Mouse (Mus musculus): Measurements from ENCODE around the gene Kcnj10. TPM values are rescaled to one million over a fixed set of nuclear protein-coding genes. Genes with fewer than 3 reads are reported as not detected.

Gene Kcnj10
- 1 to 10 TPM; 2.2 to 2.3 TPM for total RNA-seq (2021)
- long read RNA-seq, experiment 1, partial matches to known transcripts = 0 of 2 reads
- long read RNA-seq, experiment 1, other reads (novel, unspliced or antisense) = 2 of 2 reads
- long read RNA-seq, experiment 2 = 0 reads

GRCm38 (mm10) chr1:172340729-172341321 lies at the start of gene Kcnj10:
Gene Kcnj10 (plus strand): TSS chr1:172341210.
- DNase-seq (ENCODE audit: low spot score in 2 of 2) = peak in 1 of 2 experiments; percentile 65

- DNase-seq (ENCODE audit: low spot score in 2 of 2) = no peak
These were observed 48.1 kb upstream of the Kcnj10 start for GRCm38 (mm10) chr1:172292880-172293279.

GRCm38 (mm10) chr1:172293449-172293848 lies 47.6 kb upstream of the Kcnj10 start:
- no peak for DNase-seq (ENCODE audit: low spot score in 2 of 2)

- DNase-seq (ENCODE audit: low spot score in 2 of 2) = no peak
These were observed 45.2 kb upstream of the Kcnj10 start for GRCm38 (mm10) chr1:172295751-172296197.

- DNase-seq (ENCODE audit: low spot score in 2 of 2) = no peak
These were observed 44.0 kb upstream of the Kcnj10 start for GRCm38 (mm10) chr1:172296816-172297510.

- peak in 1 of 2 experiments; percentile 67 for DNase-seq (ENCODE audit: low spot score in 2 of 2)
These were observed 43.1 kb upstream of the Kcnj10 start, which contains the start of gene Atp1a2 for GRCm38 (mm10) chr1:172297611-172298537. Gene Atp1a2 (minus strand): TSS chr1:172298064.

- no peak for DNase-seq (ENCODE audit: low spot score in 2 of 2)
These were observed 41.5 kb upstream of the Kcnj10 start for GRCm38 (mm10) chr1:172299528-172299927.

GRCm38 (mm10) chr1:172300247-172300646 lies 40.8 kb upstream of the Kcnj10 start:
- DNase-seq (ENCODE audit: low spot score in 2 of 2) = no peak

- DNase-seq (ENCODE audit: low spot score in 2 of 2) = no peak
These were observed 39.8 kb upstream of the Kcnj10 start for GRCm38 (mm10) chr1:172301180-172301579.

GRCm38 (mm10) chr1:172302311-172302710 lies 38.7 kb upstream of the Kcnj10 start:
- DNase-seq (ENCODE audit: low spot score in 2 of 2) = no peak

- DNase-seq (ENCODE audit: low spot score in 2 of 2) = no peak
These were observed 38.2 kb upstream of the Kcnj10 start for GRCm38 (mm10) chr1:172302851-172303250.

GRCm38 (mm10) chr1:172304443-172304842 lies 36.6 kb upstream of the Kcnj10 start:
- DNase-seq (ENCODE audit: low spot score in 2 of 2) = no peak

- DNase-seq (ENCODE audit: low spot score in 2 of 2) = no peak
These were observed 35.9 kb upstream of the Kcnj10 start for GRCm38 (mm10) chr1:172305153-172305552.

GRCm38 (mm10) chr1:172305635-172306034 lies 35.4 kb upstream of the Kcnj10 start:
- no peak for DNase-seq (ENCODE audit: low spot score in 2 of 2)

GRCm38 (mm10) chr1:172306196-172306595 lies 34.8 kb upstream of the Kcnj10 start:
- no peak for DNase-seq (ENCODE audit: low spot score in 2 of 2)

GRCm38 (mm10) chr1:172306885-172307284 lies 34.1 kb upstream of the Kcnj10 start:
- DNase-seq (ENCODE audit: low spot score in 2 of 2) = no peak

GRCm38 (mm10) chr1:172307936-172308335 lies 33.1 kb upstream of the Kcnj10 start:
- DNase-seq (ENCODE audit: low spot score in 2 of 2) = no peak

GRCm38 (mm10) chr1:172308409-172308808 lies 32.6 kb upstream of the Kcnj10 start:
- DNase-seq (ENCODE audit: low spot score in 2 of 2) = no peak

GRCm38 (mm10) chr1:172309699-172310398 lies 31.2 kb upstream of the Kcnj10 start:
- peak; percentile 86 to 91 for DNase-seq (ENCODE audit: low spot score in 2 of 2)

- peak in 1 of 2 experiments; percentile 60 for DNase-seq (ENCODE audit: low spot score in 2 of 2)
These were observed 29.6 kb upstream of the Kcnj10 start for GRCm38 (mm10) chr1:172311248-172311906.

Measured in gastrocnemius, postnatal 4 days (tissue).